Mouse (Mus musculus): ENCODE results near the gene Gipc3.

DNA sequence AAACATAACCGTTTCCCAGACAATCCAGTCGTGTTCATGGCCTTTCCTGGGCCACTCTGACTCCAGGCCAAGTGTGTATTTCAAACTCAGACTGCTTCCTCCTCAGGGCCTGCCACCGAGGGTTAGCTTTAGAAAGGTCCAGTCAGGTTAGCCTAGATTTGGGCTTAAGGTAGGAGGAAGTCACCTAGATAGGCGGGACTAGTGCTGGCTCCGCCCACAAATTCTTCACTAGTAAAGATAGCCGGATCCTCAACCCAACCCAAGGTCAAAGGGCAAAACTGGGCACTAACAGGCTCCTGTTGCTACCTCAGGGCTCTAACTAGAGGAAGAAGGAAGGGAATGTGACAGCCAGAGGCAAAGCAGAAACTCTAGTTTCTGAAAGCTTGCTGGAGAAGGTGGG, 56.5 kb downstream of the Gipc3 start:
- no peak for TF ChIP-seq CTCF (IDR thresholded peaks at IDR 0.05; ENCODE audit: control insufficient read depth, insufficient read depth, low read length)
- TF ChIP-seq POLR2A (IDR thresholded peaks at IDR 0.05; ENCODE audit: borderline replicate concordance, control insufficient read depth, low read depth, low read length), result no peak
